Mouse (Mus musculus): ENCODE measurements at regions not wholly inside any gene's neighbourhood (a gene's known extent, or its start where the extent isn't known, plus 50 kb on each side); places are given as distances from the start of the nearest gene placed in this dataset.

DNA sequence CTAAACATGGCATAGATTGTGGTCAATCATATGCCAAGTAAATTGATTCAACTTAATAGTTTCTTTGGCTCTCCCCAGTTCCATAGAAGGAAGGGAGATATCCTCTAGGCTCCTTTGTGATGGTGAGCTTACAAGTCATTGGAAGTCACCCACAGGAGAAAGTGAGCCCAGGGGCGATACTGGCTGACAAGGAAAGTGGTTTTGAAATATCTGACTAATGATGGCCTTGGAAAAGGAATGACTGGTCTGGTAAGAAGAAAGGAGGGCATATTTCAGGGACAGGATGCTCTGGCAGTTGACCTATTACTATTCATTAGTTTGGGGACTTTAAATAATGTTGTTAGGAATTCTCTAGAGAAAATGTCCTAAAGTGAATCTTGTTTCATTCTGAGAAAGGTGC, 352.7 kb upstream of the Cdh11 start:
- no peak for DNase-seq (ENCODE audit: low spot score in 2 of 2)

DNA sequence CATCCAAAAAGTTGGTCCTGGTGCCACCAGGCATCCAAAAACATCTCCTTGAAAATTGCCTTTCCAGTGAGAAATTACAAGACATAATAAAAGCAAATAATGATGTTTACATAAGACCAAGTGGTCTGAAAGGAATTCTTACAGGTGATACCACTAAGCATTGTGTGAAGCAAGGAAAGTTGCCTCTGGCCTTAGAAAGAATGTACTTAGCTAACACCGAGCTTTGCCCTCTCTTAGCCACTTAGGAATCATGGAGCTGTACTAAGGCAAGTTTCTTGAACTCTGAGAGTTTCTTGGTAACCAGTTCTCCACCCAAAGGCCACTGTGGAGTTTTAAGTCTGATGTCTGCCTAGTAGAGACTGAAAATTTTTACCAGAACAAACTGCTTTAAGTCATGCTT, 359.4 kb upstream of the Cdh11 start:
- DNase-seq (ENCODE audit: low spot score in 2 of 2) = no peak

DNA sequence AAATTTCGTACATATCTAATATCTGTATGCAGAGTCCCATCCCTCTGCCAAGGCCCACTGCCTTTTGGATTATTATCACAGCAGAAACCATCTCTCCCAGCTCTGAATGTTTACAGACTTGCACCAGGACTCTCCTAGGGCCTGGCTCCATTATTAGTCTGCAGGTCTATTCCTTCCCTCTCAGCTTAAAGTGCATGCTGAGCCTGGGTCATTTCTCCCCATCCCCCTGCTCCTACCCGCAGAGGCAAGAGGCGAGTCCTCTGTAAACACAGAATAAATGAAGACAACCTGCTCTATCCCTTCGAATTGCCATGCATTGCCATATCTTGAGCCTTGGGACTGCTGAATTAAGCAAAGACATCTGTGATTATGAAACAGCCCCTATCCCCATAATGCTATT, 362.6 kb upstream of the Cdh11 start:
- no peak for DNase-seq (ENCODE audit: low spot score in 2 of 2)

DNA sequence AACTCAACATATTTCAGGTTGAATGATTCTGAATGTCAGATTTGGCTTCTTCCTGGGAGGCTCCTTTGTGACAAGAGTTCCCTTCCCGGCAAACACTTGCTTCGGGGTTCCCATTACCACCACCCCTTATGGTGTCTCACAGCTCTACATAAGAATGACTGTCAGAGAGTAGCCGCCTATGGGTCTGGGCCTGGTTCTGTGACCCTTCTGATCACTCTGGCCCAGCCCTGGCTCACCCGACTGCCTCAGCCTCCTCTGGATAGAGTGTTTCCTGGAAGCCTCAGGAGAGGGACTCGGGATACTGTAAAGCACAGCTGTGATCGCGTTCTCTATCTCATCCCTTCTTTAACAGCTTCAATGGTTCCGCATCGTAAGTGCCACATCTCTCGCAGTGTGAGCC, 363.0 kb upstream of the Cdh11 start:
- no peak for DNase-seq (ENCODE audit: low spot score in 2 of 2)

DNA sequence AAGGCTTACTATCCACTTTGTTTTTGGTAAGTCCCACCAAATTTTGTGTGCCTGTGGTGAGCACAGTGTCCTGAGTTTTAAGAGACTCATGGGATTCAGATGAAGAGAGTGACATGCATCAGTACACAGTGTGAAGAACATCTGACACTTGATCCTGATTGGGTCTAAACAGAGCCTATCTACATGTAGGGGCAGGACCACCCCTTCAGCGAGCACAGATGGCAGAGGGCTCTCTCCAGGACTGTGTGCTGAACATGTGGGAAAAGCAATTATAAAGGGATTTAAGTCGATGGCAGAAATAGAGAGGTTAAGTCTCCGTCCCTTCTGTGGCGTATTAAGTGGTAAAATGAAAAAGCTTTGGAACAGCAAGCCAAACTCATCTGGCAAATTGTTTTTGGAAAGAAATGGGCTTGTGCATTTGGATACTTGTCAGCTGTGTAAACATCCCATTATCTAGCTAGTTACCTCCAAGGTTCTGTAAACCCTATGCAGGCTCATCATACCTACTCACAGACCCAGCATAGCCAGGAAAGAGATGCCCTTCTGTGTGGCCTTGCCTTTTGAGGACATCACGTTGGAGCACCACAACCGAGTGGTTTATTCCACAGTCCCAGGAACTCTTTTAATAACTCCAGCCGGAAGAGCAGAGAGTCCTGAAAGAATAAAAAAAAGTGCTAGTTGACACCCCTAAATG, 381.3 kb upstream of the Cdh11 start:
- no peak for DNase-seq (ENCODE audit: low spot score in 2 of 2)

DNA sequence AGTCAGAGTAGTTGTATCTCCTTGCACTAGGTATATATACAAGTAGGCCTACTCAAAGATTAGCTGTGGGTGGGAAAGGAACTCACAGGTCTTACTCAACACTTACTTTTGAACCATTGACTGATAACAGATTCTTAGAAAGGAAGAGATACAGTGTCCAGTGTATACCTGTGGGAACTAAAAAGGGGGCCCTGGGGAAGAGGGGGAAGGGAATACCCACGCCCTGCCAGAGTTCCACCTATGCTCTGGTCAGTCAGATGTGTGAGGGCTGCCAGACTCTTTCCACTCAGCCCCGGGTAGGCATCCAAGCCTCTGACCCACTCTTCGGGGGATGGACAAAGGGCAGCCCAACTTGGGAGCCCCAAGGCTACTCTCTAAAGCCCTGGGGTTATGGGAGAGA, 387.9 kb upstream of the Cdh11 start:
- no peak for DNase-seq (ENCODE audit: low spot score in 2 of 2)

DNA sequence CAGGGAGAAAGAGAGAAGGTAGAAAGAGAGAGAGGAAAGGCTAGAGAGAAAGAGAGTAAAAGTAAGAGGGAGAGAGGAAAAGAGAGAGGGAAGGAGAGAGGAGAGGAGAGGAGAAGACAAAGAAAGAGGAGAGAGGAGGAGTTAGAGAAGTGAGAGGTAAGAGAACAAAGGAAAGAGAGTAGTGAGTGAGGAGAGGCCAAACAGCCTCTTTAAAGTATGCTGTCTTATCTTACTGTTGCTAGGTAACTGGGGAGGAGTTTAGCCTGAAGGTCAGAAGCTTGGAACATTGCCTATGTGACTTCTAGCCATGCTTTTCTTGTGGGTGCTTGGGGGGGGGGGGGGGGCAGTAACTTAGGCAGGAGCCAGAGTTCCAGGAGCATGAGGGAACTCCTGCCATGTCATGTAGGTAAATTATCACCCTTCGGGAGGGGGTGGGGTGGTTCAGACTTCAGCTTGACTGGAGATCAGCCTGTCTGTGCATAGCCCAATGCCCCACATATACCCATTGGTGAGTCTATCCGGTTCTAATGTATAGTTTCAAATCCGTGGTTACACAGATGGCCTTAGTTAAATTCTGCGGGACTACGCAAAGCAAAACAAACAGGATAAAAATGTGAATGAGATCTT, 388.5 kb upstream of the Cdh11 start:
- DNase-seq (ENCODE audit: low spot score in 2 of 2) = no peak

DNA sequence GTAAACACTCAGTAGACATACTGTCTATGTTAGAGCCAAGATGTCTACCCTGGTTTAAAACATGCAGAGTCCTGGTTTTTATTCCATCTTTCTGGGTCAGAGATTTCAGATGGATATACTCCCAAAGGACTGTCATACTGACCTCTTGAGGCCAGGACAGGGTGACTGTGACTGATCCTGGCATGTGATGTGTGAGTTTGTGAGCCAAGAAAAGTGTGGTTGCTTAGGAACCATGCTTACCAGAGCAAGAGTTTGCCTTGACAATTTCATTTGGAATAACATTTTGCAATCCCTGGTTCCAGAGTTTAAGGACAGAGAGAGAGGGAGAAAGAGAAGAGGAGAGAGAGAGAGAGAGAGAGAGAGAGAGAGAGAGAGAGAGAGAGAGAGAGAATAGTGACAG, 395.2 kb upstream of the Cdh11 start:
- peak in 1 of 2 experiments; percentile 33 for DNase-seq (ENCODE audit: low spot score in 2 of 2)

DNA sequence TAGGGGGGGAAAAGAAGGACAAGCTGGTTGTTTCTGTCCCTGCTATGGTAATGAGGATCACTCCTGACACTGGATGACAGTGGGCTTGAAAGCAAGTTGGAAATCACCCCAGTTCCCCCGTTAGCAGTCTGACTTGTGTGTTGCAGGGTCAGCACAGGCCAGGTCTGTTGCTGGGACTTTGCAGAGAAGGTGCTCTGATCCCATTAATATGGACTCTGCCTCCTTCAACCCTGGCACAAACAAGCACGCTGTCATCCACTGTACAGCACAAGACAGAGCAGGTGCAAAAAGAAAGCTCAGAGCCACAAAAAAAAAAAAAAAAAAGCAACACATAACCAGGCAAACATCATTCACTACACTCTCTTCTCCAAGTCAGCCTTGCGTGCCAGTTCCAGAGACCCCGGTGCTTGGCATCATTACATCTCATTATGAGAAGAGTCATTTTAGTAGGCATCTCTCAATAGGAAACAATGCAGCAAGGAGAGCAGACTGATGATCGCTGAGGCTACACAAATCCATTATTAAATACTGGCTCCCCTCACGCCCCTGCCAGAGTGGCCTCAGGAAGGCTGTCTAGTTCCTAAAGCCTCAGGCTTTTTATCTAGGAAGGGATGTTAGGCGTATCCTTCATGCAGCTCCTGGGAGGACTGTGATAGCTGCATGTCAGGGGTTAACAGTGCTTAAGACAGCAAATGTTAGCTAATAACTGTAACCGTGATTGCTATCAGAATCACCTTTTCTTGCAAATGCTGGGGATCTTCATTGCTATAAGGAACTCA, 403.5 kb upstream of the Cdh11 start:
- DNase-seq (ENCODE audit: low spot score in 2 of 2) = no peak

DNA sequence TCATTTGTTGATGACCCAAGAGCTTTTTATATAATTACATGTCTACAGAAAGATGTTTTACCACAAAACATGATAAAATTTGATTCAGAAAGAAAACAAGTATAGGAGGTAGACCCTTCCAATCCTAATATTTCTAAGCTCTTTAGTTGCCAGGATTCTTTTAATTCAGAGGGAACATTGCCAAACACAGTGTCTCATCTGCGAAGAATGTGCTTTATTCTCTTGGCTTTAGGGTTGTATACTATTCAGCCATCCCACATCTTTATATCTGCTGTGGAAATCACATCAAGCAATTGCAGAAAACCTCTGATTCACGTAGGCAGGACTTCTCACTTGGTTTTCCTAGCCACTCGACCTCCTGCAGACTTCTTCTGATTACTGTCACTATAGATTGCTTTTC, 412.8 kb upstream of the Cdh11 start:
- no peak for DNase-seq (ENCODE audit: low spot score in 2 of 2)

DNA sequence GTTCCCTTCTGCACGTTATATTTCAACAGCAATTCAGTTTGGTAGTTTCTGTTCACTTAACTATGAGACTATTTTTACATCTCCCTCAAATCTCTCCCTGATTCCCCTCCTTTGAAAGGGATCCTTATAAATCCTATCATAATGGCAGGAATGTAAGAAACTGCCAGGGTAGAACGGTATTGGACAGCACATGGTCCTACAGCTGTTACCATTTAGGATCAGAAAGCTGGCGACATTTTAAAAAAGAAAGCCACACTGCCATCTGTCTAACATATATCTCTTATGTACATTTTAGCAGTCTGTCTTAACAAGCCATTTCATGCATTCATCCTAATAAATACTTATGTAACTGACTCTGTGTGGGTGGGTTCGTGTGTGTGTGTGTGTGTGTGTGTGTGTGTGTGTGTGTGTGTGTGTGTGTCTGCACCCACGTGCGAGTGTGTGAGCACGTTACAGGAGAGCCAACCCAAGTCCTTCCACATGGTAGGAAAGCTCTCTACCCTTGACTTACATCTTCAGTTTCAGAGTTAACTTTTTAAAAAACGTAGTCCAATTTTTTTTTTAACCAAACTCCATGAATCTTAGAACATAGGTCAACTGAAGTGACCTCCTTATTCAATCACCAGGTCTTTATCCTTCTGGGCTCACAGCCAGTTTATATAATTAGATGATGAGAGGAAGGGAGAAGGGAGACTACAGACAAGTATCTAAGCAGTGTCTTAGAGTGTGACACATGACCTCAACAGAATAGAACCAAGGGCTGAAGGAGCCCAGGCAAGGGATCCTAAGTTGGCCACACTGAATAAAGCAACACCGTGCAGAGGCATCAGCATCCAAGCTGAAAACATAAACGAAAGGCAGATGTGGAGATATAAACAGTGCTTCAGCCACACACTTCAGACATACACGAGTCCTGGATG, 414.5 kb upstream of the Cdh11 start:
- DNase-seq (ENCODE audit: low spot score in 2 of 2) = no peak

DNA sequence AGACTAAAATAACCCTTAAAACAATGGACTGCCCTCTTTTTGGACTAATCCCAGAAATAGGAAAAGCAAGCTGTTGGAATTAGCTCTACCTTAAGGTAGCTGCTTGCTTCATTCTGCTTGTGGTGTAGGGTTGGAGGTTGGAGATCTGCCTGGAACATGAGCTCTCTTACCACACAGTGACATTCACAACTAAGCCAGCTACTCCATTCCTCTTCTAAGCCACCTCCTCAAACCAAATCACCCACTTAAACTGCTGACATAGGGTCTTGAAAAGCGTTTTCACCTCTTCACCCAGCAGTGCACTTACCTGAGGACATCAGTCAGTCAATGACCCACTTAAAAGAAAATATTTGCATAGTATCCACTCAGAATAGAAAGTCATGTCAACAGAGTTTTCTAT, 418.3 kb upstream of the Cdh11 start:
- no peak for DNase-seq (ENCODE audit: low spot score in 2 of 2)

DNA sequence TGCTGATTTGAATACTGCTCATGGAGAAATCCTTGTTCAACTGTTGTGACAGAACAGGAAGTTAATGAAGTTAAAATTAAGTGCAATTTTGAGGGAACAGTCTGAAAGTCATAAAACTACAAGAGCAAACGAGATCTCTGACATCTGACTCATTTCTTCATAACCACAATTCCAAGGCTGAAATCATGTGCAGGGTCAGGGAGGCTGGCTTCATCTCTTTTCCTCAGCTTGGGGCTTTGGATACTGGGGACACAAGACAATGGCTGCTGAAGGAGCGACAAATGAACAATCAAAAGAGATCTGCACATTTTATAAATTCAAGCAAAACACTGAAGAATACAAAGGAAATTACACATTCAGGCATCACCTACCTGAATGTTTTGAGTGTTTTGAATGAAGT, 429.2 kb upstream of the Cdh11 start:
- DNase-seq (ENCODE audit: low spot score in 2 of 2) = no peak

DNA sequence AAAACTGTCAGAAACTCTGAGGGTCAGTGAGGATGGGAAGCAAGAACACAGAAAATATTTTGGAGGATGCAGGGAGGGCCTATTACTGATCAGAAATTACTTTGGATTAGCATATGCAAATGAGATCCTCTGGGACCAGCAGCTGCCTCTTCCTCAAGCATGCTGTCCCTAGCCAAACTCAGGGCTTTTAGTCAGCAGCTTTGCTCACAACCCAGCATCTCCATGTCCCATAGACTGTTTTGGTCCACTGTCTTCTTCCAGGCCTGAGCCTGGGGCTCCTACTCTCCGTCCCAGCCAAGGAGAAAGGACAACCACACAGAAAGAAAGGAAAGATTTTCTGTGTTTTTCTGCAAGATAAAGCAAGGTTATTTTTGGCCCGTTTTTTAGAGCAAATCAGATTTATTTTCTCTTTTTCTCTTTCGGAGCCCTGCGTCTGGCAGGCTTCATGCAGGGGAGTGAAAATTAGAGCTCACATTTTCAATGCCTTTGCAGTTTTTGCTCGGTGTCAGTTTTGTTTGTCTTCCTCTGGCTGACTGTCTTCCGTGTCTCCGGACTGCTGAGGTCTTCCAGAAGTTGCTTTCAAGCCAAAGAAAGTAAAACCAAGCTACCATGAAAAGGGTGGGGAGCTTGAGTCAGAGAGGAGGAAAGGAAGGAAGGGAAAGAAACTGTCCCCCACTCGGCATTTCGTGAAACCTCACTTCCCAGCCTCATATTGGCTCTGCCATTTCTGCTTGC, 445.5 kb upstream of the Cdh11 start:
- no peak for DNase-seq (ENCODE audit: low spot score in 2 of 2)

DNA sequence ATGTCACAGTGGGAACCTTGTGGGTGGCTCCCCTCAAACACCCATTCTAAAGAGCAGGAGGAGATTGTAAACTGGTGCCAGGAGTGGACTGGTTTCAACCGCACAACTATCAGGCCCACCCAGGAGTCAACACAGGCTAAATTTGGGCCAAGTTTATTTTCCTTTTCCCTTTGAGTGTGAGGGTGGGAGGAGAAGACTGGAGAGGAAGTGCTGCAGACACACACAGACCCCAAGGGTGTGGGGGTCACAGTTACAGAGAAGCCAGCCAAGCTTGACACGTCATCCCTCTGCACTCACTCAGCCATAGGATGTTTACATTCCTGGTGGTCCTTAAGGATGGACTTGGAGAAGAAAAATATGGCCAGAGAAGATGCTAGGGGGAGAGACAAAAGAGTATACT, 448.9 kb upstream of the Cdh11 start:
- DNase-seq (ENCODE audit: low spot score in 2 of 2) = no peak

DNA sequence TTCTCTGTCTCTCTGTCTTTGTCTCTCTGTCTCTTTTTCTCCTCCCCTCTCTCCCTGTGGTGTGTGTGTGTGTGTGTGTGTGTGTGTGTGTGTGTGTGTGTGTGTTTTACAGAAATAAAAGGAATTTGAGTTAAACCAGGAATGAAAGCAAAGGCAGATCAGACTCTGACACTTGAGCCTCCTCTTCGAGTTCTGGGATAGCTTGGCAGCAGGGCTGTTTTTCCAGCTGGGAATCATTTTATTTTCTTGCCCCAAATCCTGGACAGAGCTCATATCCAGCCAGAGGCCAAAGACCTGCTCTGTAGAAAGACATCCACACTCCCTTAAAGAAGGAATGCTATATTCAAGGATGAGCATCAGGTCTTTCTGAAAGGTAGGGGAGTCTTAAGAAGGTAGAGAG, 450.2 kb upstream of the Cdh11 start:
- no peak for DNase-seq (ENCODE audit: low spot score in 2 of 2)

DNA sequence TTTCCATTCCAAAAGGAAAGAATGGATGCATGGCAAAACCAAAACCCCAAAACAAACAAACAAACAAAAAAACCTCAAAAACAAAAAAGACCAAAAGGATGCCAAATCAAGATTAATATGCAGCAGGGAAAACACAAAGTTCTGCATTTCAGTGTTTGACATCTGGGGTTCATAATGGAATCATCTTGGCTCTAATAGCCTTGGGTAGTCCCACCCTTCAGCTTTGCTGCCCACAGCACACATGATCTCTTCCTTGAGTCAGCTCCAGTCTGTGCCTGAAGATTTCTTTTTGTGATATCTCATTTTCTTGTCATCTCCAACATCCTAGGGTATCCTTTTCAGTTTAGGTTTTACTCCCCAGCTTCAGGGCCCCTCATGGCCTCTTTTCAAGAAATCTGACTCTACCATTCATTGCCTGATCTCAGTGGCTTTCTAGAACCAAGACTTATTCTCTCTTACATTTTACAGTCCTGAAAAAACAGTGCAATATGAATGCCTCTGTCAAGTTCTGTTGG, 453.1 kb upstream of the Cdh11 start:
- no peak for DNase-seq (ENCODE audit: low spot score in 2 of 2)

DNA sequence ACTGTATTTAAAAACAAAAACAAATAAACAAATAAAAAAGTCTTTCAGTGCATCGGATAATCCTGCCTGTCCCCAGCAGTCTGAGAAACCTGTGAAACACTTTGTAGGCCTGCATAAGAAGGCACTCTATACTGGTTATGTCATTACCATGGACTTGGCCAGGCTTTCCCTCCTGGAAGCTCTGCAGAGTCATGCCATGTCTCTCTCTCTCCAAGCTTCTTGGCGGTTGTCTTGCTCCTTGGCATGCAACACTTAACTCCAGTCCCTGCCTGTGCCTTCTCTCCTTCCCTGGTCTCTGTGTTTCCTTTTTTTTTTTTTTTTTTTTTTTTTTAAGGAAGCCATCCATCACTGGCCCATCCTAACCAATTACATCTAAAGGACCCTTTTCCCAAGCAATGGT, 458.7 kb upstream of the Cdh11 start:
- DNase-seq (ENCODE audit: low spot score in 2 of 2) = no peak

DNA sequence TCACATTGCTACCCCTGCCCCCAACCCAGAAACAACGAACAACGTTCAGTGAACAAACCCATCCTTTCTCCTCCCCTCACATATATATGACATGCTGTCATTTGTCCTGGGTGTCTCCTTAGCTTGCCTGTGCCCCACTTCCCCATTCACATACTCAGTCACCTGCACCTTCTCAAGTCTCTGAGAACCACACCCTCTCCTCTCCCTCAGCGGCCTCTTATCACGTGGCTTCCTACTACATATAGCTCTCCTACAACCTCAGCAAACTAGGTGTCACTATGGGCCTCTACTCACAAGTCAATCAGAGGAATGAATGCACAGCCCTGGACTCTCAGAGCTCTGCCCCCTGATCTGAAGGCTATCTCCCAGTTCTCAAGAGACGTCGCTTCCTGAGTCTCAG, 459.2 kb upstream of the Cdh11 start:
- no peak for DNase-seq (ENCODE audit: low spot score in 2 of 2)

DNA sequence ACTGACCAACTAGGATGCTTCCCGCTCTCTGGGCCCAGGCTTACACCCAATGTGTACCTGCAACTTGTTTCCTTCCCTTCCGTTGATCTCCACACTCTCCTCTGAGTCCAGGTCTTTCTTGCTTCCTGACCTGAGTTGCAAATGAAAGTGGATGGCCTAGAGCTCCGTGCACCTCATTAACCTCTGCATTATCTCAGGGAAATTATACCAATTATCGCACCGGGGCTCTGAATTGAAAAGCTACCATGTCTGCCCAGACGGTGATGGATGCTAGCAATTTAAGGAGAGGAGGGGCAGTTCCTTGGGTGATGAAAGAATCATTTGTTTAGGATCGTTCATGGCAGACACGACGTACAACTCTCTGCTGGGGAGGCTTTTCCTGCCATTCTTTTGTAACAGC, 460.4 kb upstream of the Cdh11 start:
- no peak for DNase-seq (ENCODE audit: low spot score in 2 of 2)

DNA sequence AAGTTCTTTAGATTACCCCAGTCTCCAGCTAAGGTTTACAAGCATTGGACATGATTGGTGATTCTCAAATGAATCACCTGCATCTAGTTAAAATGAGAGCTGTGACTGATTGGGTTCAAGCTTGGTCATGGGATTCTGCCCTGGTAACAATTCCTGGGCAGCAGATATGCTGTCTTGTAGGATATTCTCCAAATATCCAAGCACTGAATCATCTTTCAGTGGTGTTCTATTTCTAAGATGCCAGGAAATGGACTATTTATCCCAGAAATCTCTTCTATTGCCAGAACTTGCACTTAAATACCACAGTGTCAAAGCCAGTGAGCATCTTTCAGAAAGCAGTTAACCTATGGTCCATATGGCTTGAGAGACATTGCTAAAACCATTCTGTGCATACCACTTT, 475.8 kb upstream of the Cdh11 start:
- no peak for DNase-seq (ENCODE audit: low spot score in 2 of 2)

Measured in adrenal gland, adult 18-20 months (tissue).